Mouse (Mus musculus): Measurements from ENCODE around the gene Dlg5. TPM values are rescaled to one million over a fixed set of nuclear protein-coding genes. Genes with fewer than 3 reads are reported as not detected.

The Dlg5 gene
- total RNA-seq, 2 experiments from 2014 or later = 7.9 to 8.4 TPM

DNA sequence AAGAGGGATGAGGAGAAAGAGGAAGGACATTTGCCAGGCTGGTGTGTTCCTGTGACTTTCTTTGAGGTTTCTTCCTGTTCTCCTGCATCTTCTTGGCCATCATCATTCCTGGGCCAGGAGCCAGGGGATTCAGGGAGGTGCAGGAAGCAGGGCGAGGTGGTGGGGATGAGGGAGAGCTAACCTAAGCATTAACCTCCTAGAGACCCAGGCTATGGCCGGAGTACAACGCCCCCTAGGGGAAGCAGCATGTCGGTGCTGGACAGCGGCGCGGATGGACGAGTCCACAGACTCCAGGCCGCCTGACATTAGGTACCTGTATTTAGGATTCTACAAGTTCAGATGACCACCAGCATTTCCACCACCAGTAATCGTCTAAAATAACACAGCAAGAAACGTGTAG is 6.1 kb downstream of the Dlg5 start:
- DNase-seq (ENCODE audit: low spot score) = no peak
- intact Hi-C loops (cut with DNase I) = no loop called here

DNA sequence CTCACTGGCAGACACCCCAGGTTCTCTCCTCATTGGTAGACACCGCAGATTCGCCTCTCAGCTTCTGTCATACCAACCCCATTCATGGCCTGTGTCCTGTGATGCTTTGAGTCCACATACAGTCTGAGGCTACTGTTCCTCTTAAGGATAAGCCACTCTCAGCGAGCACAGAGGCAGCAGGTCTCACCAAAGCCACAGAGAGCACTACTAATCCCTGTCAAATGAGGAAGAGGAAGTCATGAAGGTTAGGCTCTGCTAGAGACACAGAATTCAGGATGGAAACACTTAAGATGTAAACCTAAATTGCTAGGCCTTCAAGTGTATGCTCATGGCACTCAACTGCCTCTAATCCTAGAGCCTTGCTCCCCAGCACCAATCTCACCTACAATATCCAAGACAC is 9.8 kb downstream of the Dlg5 start:
- DNase-seq (ENCODE audit: low spot score) = no peak
- intact Hi-C loops (cut with DNase I) = no loop called here

GRCm38 (mm10) chr14:24234411-24234810 is 11.3 kb downstream of the Dlg5 start:
- intact Hi-C loops (cut with DNase I) = no loop called here
- no peak for DNase-seq (ENCODE audit: low spot score)

GRCm38 (mm10) chr14:24232641-24233633 is 12.8 kb downstream of the Dlg5 start:
- DNase-seq (ENCODE audit: low spot score) = no peak
- intact Hi-C loops (cut with DNase I) = no loop called here

GRCm38 (mm10) chr14:24228549-24228948 is 17.2 kb downstream of the Dlg5 start:
- intact Hi-C loops (cut with DNase I) = no loop called here
- no peak for DNase-seq (ENCODE audit: low spot score)

GRCm38 (mm10) chr14:24227015-24227414 is 18.7 kb downstream of the Dlg5 start:
- no peak for DNase-seq (ENCODE audit: low spot score)
- intact Hi-C loops (cut with DNase I) = no loop called here

DNA sequence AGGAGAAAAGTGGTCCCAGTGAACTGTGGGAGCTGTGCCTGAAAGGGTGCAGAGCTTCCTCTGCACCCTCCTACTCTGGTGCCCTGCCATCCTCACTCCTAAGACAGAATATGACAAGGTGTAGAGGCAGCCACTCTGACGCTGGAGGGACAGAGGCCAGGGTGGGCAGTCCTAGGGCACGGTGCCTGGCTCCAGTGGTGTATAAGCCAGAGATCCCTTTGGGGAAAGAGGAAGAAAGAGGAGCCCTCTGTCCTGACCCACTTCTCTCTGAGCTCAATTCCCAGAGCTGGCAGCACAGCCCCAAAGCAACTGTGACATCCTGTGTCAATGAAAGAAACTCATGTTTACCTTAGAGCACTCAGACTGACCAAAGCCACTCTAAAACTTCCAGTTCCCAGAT is 19.4 kb downstream of the Dlg5 start:
- intact Hi-C loops (cut with DNase I) = no loop called here
- DNase-seq (ENCODE audit: low spot score) = no peak

DNA sequence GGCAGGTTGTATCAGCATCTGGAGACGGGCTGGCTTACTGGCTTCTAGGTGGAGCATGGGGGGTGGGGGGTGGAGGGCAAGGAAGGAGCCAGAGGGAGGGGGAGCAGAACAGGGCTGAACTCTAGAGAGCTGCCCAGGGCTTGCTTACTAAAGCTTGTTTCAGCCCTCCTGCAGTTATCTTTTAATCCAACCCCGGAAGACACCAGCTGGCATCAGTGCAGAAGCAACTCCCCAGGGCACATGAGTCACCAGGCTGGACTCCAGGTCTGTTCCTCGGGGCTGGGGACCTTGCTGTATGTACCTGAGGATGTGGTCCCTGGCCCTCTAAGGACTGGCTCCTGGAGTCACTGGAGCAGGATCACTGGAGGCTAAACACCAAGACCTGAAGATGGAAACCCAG is 23.0 kb downstream of the Dlg5 start:
- DNase-seq (ENCODE audit: low spot score) = no peak
- intact Hi-C loops (cut with DNase I) = no loop called here

GRCm38 (mm10) chr14:24222273-24222672 is 23.4 kb downstream of the Dlg5 start:
- intact Hi-C loops (cut with DNase I) = no loop called here
- no peak for DNase-seq (ENCODE audit: low spot score)

DNA sequence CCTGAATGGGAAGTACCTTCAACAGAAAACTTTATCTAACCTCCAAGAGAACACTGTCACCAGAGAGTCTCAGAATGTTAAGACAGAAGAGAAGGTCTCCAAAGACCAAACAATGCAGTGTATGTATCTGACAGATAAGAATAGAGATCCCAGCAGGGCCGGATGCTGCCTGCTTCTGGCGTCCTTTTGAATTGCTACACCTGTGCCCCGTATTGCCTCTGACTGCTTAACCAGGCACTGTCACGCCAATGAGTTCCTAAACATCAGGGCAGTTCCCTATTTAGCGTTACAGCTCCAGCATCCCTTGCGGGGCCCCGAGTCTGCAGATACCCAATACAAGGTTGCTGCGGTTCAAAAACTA is 28.4 kb downstream of the Dlg5 start:
- intact Hi-C loops (cut with DNase I) = no loop called here
- no peak for DNase-seq (ENCODE audit: low spot score)

DNA sequence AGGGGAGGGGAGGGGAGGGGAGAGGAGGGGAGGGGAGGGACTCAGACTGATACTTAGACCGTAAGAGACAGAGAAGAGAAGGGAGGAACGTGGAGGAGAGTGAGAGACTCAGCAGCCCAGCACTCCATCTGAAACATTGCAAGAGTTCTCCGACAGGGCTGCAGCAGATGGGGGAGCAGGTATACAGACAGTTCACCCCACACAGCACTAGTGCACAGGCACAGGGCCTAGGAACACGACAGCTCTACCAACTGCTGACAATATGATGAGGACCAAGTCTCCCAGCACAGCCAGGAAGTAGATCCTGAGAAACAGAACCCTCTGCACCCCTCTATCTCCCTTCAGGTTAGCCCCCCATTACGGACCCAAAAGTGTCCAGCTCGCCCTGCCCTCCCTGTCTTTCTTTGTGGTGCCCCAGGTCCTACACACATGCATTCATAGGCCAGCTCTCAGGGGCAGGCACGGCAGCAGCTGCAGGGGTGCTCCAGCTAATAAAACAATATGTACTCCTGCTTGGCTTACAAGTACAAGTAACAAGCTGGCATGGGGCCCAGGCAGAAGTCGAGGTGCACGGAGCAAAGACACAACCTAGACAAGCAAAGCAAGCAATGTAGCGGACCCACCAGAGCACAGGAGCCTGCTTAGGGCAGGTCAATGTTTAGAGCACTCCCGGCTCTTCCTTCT is 28.9 kb downstream of the Dlg5 start:
- DNase-seq (ENCODE audit: low spot score) = no peak
- intact Hi-C loops (cut with DNase I) = no loop called here

- intact Hi-C loops (cut with DNase I) = no loop called here
- DNase-seq (ENCODE audit: low spot score) = no peak
Measured at GRCm38 (mm10) chr14:24216064-24216463, 29.7 kb downstream of the Dlg5 start.

- DNase-seq (ENCODE audit: low spot score) = no peak
- intact Hi-C loops (cut with DNase I) = no loop called here
Measured at GRCm38 (mm10) chr14:24214436-24214835, 31.3 kb downstream of the Dlg5 start.

GRCm38 (mm10) chr14:24213336-24213735 is 32.4 kb downstream of the Dlg5 start:
- no peak for DNase-seq (ENCODE audit: low spot score)
- intact Hi-C loops (cut with DNase I) = no loop called here

DNA sequence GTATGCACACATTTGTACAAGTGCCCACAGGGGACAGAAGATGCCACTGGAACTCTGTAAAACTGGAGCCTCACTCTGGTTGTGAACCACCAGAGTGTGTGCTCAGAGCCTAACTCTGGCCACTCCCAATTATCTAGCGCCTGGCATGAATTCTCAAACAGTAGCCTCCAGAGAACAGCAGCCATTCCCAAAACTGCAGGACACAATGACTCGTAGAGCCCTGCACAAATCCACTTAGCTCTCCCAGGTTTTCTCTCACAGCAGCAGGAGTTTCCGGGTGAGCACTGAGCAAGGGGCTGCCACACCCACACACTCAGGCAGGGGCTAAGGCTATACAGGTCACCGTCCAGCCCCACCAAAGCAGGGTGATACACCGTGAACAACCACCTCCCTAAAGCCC is 32.9 kb downstream of the Dlg5 start:
- intact Hi-C loops (cut with DNase I) = no loop called here
- DNase-seq (ENCODE audit: low spot score) = no peak

GRCm38 (mm10) chr14:24207360-24207752 is 38.4 kb downstream of the Dlg5 start:
- intact Hi-C loops (cut with DNase I) = no loop called here
- no peak for DNase-seq (ENCODE audit: low spot score)

DNA sequence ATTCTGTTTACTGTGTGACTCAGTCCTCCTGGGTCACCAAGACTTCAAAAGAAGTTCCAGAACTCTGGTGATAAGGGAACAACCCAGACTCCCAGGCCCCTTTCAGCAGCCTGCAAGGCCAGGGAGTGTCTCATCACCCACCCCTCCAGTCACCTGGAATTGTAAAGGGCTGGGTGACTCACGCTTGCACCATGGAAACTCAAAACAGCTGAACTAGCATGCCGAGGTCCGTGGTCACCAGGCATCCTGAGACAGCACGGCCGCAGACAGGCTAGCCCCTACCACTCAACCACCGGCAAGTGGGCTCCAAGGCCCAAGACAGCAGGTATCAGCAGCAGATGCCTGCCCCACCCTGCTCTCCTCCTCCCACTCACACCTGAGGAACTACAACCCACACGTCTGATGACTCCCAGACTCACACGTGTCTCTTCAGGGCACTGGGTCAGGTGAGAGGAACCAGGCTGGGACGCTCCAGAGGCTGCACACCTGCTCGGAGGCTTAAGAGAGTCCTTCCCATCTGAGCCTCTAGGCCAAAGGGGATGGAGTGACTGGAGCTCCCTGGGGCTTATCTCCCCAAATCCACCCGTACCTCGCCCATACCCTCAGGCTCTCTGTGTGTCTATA is 38.9 kb downstream of the Dlg5 start:
- DNase-seq (ENCODE audit: low spot score) = no peak
- intact Hi-C loops (cut with DNase I) = no loop called here

- DNase-seq (ENCODE audit: low spot score) = no peak
- intact Hi-C loops (cut with DNase I) = no loop called here
Measured at GRCm38 (mm10) chr14:24206314-24206713, 39.4 kb downstream of the Dlg5 start.

- intact Hi-C loops (cut with DNase I) = no loop called here
- no peak for DNase-seq (ENCODE audit: low spot score)
Measured at GRCm38 (mm10) chr14:24205281-24205871, 40.3 kb downstream of the Dlg5 start.

DNA sequence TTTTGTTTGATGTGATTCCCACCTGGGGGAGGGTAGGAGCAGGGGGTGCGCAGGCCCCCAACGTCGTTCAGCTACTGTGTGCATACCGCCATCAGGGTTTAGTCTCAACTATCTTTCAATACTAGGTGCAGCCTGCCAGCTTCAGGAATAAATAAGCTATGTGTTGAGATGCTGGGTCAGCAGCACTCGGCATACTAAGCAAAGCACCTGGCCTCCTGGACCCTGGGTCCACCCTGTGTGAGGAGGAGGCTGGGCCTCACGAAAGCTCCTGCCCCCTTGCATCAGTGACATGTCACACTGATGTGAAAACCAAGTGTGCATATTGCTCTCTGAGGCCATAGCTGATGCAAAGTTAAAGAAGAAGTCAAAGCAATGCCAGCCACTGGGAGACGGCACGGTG is 42.5 kb downstream of the Dlg5 start:
- DNase-seq (ENCODE audit: low spot score) = no peak
- intact Hi-C loops (cut with DNase I) = no loop called here

- intact Hi-C loops (cut with DNase I) = no loop called here
- DNase-seq (ENCODE audit: low spot score) = no peak
Measured at GRCm38 (mm10) chr14:24200771-24201170, 44.9 kb downstream of the Dlg5 start.
